Mouse (Mus musculus) heart, postnatal 36 days (tissue): ENCODE results near the gene Fbxw8. TPM values are rescaled to one million over a fixed set of nuclear protein-coding genes. Genes with fewer than 3 reads are reported as not detected.

ENCODE experiments used
- DNase-seq, 2 experiments: peaks; one replicate each; pipeline ENCODE4 v3.0.0; 2021 to 2022
- intact Hi-C: fragments of 180-260 bp; cut with DNase I; formaldehyde crosslinking; loops from one replicate; pipeline ENCODE4 v1.15.1; 2025
- total RNA-seq, 2 experiments: library from RNA; stranded (reverse); gene quantifications; 2 replicates each; pipeline ENCODE4 v1.2.3; 2021

Fbxw8 gene
- 10 to 100 TPM; 39.0 to 42.7 TPM for total RNA-seq

DNA sequence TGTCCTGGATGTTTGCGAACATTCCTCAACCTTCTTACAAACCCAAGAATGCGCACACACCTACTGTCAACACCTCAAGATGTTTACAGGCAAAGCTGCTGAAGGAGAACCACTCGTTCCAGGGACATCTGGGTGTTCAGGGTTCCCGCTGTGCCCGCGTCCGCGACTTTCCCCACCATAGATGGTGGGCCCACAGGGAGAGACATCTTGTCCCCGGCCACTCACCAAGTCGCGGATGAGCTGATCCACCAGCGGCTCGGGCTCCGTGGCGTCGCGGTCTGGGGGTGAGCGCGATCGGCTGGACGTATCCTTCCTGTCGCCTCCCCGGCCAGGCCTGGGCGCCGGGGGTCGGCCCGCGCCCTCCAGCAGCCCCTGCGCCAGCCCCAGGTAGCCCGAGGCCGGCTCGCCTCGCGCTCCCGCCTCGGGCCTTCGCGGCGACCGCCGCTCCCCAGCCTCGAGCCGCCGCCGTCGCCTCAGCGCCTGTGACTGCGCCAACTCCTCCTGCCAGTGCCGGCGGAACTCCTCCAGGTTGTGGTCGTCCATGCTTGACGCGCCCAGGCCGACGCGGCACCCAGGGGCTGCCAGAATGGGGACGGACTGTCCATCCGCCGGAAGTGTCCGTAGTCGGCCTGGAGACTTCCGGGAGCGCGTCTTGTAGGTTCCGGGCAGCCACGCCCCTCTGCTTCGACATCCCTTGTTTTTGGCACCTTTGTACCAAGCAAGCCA, at the start of gene Fbxw8:
Fbxw8 (minus strand) TSS at position 626 of the 726 bp plus-strand sequence.
- intact Hi-C loops = no loop called here
- DNase-seq = peak; percentile 87 to 89

DNA sequence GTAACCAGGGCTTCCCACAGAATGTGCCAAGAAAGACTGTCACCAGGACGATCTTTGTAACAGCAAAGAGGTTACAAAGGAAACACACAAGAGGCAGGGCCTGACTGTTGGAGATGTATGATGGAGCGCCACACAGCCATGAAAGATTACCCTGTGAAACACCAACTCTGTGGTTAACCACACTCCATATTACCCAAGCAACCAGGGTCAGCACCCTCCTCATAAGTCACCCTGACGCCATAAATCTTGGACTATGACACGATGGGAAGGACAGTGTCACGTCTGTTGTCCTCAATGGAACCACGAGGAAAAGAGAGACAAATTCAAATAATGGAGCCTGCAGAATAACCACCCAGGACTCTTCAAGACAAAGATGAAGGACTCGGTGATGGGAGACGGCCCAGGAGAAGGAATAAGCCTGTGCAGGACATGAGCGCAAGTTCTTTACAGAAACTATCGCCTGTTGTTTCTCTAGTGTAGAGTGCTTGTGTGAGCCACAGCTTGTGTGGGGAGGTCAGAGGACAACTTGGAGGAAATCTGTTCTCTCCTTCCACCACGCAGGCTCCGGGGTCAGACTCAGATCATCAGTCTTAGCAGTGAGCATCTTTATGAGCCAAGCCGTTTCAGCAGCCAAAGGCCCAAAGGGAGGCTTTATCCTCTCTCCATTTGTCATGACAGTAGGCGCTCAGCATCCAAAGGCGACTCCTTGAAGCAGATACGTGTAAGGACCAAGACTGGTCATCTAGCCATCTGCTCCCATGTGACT, 49.6 kb upstream of the Fbxw8 start:
- no peak for DNase-seq
- intact Hi-C loops = no loop called here

DNA sequence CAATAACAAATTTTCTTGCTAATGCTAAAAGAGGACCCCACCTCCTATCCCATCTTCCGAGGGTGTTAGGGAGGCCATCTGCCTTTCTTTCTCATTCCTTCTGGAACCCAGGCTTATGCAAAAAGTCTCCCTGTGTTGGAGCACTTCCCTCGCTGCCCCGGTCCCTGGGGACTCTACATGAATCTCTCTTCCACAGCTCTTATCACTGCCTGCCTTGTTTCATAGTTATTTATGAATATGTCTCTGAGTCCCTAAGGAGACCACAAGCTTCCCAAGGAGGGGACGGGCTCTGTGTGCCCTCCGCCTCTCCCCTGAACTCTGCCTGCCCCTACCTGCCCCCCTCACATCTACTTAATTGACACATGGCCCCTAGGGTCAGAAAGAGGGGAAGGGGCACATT, 44.4 kb upstream of the Fbxw8 start:
- DNase-seq = no peak
- intact Hi-C loops = loop anchor here (1.0 kb wide), 1 partner anchor 13 kb away; no protein-coding TSS in a partner anchor

DNA sequence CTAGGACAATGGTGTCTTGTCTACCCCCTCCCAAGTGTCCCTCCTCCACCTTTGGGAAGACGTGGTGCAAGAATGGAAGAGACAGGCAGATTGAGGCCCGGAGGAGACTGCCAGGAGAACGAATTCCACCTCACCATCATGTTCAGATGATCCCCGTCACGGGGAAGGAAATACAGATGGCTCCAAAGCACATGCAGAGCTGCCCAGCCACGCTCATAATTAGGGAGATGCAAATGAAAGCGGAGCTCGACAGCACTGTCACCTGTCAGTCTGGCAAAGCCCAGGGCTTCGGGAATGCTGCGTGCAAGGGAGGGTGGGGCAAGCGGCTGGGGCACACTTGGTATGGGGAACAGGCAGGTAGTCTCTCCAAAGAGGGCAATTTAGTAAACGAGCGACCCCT, 42.2 kb upstream of the Fbxw8 start:
- no peak for DNase-seq
- intact Hi-C loops = no loop called here

- intact Hi-C loops = no loop called here
- DNase-seq = no peak
These were observed 37.0 kb upstream of the Fbxw8 start for GRCm38 (mm10) chr5:118192221-118192620.

GRCm38 (mm10) chr5:118190491-118190890, 35.2 kb upstream of the Fbxw8 start:
- no peak for DNase-seq
- intact Hi-C loops = no loop called here

DNA sequence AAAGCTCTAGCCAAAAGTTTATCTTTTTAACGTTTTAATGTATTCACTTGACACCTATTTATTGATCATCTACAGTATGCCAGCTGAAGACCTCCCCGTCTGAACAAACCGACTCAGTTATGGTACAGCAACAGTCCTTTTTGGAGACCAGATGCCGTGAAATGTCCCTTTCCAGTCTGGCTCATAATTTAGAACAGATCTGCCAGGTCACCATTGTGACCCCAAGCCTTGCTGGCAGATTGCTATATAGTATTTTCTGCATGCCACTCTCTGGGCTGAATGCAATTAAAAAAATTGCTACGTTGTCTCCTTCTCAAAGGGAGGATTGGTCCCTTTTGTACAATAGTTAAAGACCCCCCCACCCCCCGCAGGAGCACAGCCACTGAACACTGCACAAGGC, 33.1 kb upstream of the Fbxw8 start:
- no peak for DNase-seq
- intact Hi-C loops = no loop called here

GRCm38 (mm10) chr5:118186903-118187633, 31.8 kb upstream of the Fbxw8 start:
- DNase-seq = no peak
- intact Hi-C loops = no loop called here

- no peak for DNase-seq
- intact Hi-C loops = no loop called here
These were observed 22.4 kb upstream of the Fbxw8 start for GRCm38 (mm10) chr5:118177640-118178039.

DNA sequence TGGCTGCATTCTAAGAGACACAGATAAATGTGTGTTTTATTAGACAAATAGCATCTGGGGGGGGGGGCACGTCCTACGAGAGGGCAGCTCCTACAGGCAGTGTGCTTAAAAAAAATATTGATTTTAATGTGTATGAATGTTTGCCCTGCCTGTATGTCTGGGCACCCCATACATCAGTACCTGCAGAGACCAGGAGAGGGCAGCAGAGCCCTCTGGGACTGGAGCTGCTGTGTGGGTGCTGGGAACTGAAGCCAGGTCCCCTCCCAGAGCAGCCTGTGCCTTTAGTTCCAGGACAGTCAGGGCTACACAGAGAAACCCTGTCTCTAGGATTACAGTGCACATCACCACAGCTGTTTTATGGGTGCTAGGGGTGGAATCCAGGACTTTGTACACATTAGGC, 19.9 kb upstream of the Fbxw8 start:
- DNase-seq = no peak
- intact Hi-C loops = no loop called here

DNA sequence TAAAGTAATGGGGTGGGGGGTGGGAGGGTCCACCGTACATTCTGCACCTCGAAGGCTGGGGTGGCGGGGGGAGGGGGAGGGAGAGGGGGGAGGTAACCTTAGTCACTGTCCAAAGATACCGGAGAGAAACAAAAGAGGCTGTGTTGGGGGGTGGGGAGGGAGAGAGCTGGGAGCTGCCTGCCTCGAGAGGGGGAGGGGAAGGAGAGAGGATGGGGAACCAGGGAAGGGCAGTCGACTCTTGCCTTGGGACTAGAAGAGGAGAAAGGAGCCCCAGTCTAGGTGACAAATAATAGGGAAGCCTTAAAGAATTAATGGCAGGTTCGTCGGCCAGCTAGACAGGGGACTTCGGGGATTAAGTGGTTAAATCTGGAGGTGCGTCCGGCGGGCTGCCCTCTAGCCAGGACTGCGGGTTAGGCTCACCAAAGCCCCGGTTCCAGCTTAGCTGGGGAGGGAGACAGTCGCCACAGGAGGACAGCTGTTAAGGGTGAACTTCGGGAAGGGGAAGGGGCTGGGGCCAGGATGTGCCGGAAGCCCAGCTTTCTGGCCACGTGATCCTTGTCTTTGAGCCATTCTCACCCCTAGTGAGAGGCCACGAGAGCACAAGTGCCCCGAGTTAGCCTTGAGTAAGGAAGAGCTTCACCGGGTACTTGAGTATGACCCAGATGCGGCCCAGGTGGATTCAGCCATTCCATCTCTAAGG, 19.2 kb upstream of the Fbxw8 start:
- no peak for DNase-seq
- intact Hi-C loops = loop anchor here (5.0 kb wide), 1 partner anchor 73 kb away; the partner anchor contains the start of genes 2410131K14Rik and Rnft2

GRCm38 (mm10) chr5:118172078-118172723, 16.9 kb upstream of the Fbxw8 start:
- intact Hi-C loops = loop anchor here (5.0 kb wide), 1 partner anchor 75 kb away; the partner anchor contains the start of genes 2410131K14Rik and Rnft2
- DNase-seq = peak; percentile 9 to 24

DNA sequence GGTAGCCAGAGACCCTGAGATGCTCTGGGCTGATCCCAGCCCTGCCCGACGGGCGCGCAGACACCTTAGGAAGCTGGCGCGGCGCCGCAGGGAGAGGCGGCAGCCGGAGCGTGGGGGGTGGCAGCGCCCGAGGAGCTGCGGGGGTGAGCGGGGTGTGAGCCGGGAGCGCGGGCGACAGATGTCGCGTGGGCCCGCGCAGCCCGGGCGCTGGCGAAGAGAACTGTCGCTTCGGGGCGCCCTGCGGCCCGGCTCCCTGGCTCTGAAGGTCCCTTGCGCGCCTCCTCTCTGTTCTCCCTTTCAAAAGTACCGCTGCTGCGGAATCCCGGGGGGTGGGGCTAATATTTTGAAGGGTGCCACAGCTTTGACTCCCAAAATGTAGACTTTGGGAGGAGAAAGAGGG, 16.4 kb upstream of the Fbxw8 start:
- DNase-seq = no peak
- intact Hi-C loops = loop anchor here (5.0 kb wide), 1 partner anchor 76 kb away; the partner anchor contains the start of genes 2410131K14Rik and Rnft2

DNA sequence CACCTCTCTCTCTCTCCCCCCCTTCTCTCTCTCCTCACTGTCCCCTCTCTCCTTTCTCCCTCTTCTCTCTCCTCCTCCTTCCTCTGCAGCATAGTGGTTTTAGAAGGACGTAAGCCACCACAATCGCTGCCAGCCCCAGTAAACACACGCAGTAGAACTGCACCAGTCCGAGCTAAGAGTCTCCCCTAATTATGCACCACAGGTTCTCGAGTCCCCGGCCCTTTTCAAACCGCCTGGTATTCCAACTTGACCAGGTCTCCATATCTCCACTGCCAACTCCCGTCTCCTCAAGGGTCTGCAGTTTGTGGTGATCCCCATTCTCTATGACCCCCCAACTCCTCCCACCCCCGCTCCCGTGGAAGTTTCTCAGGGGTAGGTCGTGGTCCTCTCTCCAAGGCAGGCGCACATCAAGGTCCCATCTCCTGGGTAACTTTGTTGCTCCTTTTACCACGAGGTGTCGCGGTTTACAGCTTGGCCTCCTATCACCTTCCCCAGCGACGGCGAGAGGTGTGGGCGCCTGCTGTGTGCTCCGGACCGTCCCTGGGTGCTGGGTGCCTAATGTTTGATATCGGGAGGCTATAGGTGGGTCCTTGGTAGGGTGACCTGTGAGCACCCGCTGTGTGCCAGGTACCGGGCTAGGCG, 15.7 kb upstream of the Fbxw8 start:
- peak; percentile 37 to 38 for DNase-seq
- intact Hi-C loops = loop anchor here (5.0 kb wide), 1 partner anchor 76 kb away; the partner anchor contains the start of genes 2410131K14Rik and Rnft2

DNA sequence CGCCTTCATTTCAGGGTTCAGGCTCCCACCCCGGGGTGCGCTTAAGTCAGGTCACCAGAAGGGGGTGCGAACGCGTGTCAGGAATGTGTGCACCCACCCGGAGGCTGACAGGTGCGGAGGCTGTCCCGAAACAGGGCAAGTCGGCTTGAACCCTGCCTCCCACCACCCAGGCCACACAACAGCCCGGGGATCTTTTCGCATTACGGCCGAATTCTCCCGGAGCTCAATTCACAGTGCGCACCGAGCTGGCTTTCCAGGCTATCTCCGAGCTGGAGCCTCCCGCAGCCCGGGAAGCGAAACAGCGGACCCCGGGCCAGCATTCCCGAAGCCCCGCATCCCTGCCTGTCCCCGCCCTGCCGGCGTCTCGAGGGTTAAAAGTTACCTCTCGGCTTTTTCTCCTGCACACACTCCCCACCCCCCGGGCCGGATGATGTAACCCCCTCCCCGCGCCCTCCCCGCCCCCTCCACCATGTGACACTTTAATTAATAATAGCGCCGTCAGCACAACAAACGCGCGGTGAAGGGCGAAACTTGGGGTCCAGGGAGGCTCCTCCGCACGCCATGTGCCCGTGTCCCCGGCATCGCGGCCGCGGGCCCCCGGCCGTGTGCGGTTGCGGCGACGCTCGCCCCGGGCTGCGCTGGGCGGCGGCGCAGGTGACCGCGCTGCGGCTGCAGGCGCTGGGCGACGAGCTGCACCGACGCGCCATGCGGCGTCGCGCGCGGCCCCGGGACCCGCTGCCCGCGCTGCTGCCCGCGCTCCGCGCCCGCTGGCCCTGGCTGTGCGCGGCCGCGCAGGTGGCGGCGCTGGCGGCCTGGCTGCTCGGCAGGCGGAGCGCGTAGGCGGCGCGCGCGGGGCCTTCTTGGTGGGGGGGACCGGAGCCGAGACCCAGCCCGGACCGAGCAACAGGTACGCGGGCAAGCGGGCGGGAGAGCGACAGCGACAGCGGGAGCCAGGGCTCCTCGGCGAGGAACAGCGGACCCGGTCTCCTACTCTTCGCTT, 14.3 kb upstream of the Fbxw8 start:
- no peak for DNase-seq
- intact Hi-C loops = loop anchor here (5.0 kb wide), 1 partner anchor 78 kb away; the partner anchor contains the start of genes 2410131K14Rik and Rnft2

GRCm38 (mm10) chr5:118167561-118167995, 12.3 kb upstream of the Fbxw8 start:
- intact Hi-C loops = no loop called here
- no peak for DNase-seq

GRCm38 (mm10) chr5:118165462-118165861, 10.2 kb upstream of the Fbxw8 start:
- intact Hi-C loops = no loop called here

GRCm38 (mm10) chr5:118164581-118164980, 9.3 kb upstream of the Fbxw8 start, which contains the start of gene Hrk:
TSS of gene Hrk (plus strand) at chr5:118164648.
- intact Hi-C loops = loop anchor here (5.0 kb wide), 1 partner anchor 47 kb away; no protein-coding TSS in a partner anchor
- DNase-seq = no peak

More at GRCm38 (mm10) chr5:118165462-118165861, 10.2 kb upstream of the Fbxw8 start:
- DNase-seq = no peak
